25 mouse cellular contexts compared by ENCODE assay signal in genomic region chr9:108494146-108494825, GRCm38 (mm10).
"Had no signal": no experiment of that assay in that cellular context is flagged by ENCODE, and none has a peak within 500 bp of the region (broad histone marks: within the 10 kb centered on the region; RNA-seq: fewer than 3 reads in every experiment).

No protein-coding gene starts in this region.

- ATAC-seq: forebrain, postnatal 0 days; hindbrain, postnatal 0 days; intestine, embryonic 16.5 days; liver, embryonic 12.5 days had no signal

- H3K27ac ChIP-seq: heart, embryonic 10.5 days; heart, embryonic 13.5 days; heart, embryonic 15.5 days; hindbrain, embryonic 13.5 days; hindbrain, embryonic 15.5 days; hindbrain, postnatal 0 days; kidney, embryonic 15.5 days; kidney, postnatal 0 days; limb, embryonic 13.5 days; limb, embryonic 15.5 days; liver, embryonic 12.5 days had no signal

- H3K4me3 ChIP-seq: heart, embryonic 10.5 days; heart, embryonic 13.5 days; heart, embryonic 15.5 days; hindbrain, embryonic 13.5 days; hindbrain, embryonic 15.5 days; kidney, embryonic 15.5 days; limb, embryonic 13.5 days; limb, embryonic 15.5 days; liver, embryonic 12.5 days had no signal

- H3K9ac ChIP-seq: forebrain, postnatal 0 days; heart, embryonic 13.5 days; heart, embryonic 15.5 days; hindbrain, embryonic 13.5 days; hindbrain, embryonic 15.5 days; kidney, embryonic 15.5 days; limb, embryonic 13.5 days; limb, embryonic 15.5 days; liver, embryonic 12.5 days had no signal

- DNase-seq: forebrain, postnatal 0 days; gastrocnemius, postnatal 25 days; heart, adult 18-20 months; heart, postnatal 14 days; heart, postnatal 36 days; kidney, adult 11 months; kidney, adult 2 months; kidney, adult 9 months; kidney, postnatal 14 days; kidney, postnatal 36 days; layer of hippocampus, adult 9-11 months; layer of hippocampus, postnatal 36 days; left cerebral cortex, postnatal 4 days had no signal

- H3K9me3 ChIP-seq: heart, embryonic 10.5 days; heart, embryonic 13.5 days; heart, embryonic 15.5 days; hindbrain, embryonic 13.5 days; hindbrain, embryonic 15.5 days; kidney, embryonic 15.5 days; limb, embryonic 13.5 days; limb, embryonic 15.5 days; liver, embryonic 12.5 days had no signal

- H3K4me2 ChIP-seq: heart, embryonic 13.5 days; heart, embryonic 15.5 days; hindbrain, embryonic 13.5 days; hindbrain, embryonic 15.5 days; kidney, embryonic 15.5 days; limb, embryonic 13.5 days; limb, embryonic 15.5 days; liver, embryonic 12.5 days had no signal

- H3K27me3 ChIP-seq: heart, embryonic 13.5 days; heart, embryonic 15.5 days; hindbrain, embryonic 13.5 days; hindbrain, embryonic 15.5 days; kidney, embryonic 15.5 days; limb, embryonic 13.5 days; limb, embryonic 15.5 days; liver, embryonic 12.5 days had no signal
